Mouse (Mus musculus): ENCODE measurements around the gene Necap2. TPM values are rescaled to one million over a fixed set of nuclear protein-coding genes. Genes with fewer than 3 reads are reported as not detected.

Necap2 gene
- polyA plus RNA-seq, 1 experiment from 2014 or later = 67.0 TPM

- Histone ChIP-seq H3K9me3 (ENCODE audit: control insufficient read depth, low read depth, low read length) (no peaks in the 10 kb centered on the region), H3K36me3 (ENCODE audit: control insufficient read depth, insufficient read depth, low read length) (peaks cover 7% of the 10 kb centered on the region; the same call in 1 of the 2 replicates), H3K4me3 (ENCODE audit: low read depth, low read length) (no peak overlapping the region), H3K4me1 (ENCODE audit: control insufficient read depth, insufficient read depth, low read length) (peaks cover 12% of the 10 kb centered on the region), H3K27ac (ENCODE audit: low read length) (no peak overlapping the region), H3K9ac (replicated peaks; ENCODE audit: low read depth, low read length) (no peak overlapping the region), H3K4me2 (replicated peaks; ENCODE audit: low read depth, low read length) (peak overlapping the region; percentile 79; the same call in 1 of the 2 replicates), H3K27me3 (ENCODE audit: control insufficient read depth, insufficient read depth, low read length) (no peaks in the 10 kb centered on the region)
- ATAC-seq (ENCODE audit: insufficient number of reproducible peaks, insufficient read depth, low FRiP score, low read depth) = no peak
- WGBS = 74% methylated on average over 9 of the region's 9 CpGs
Measured at GRCm38 (mm10) chr4:141058835-141059234, 19.3 kb downstream of the Necap2 start.

- Histone ChIP-seq H3K4me1 (ENCODE audit: control insufficient read depth, insufficient read depth, low read length) (peaks cover 12% of the 10 kb centered on the region), H3K4me2 (replicated peaks; ENCODE audit: low read depth, low read length) (no peak overlapping the region), H3K36me3 (ENCODE audit: control insufficient read depth, insufficient read depth, low read length) (peaks cover 7% of the 10 kb centered on the region; the same call in 1 of the 2 replicates), H3K9ac (replicated peaks; ENCODE audit: low read depth, low read length) (no peak overlapping the region), H3K9me3 (ENCODE audit: control insufficient read depth, low read depth, low read length) (no peaks in the 10 kb centered on the region), H3K27me3 (ENCODE audit: control insufficient read depth, insufficient read depth, low read length) (no peaks in the 10 kb centered on the region), H3K4me3 (ENCODE audit: low read depth, low read length) (no peak overlapping the region), H3K27ac (ENCODE audit: low read length) (no peak overlapping the region)
- ATAC-seq (ENCODE audit: insufficient number of reproducible peaks, insufficient read depth, low FRiP score, low read depth) = no peak
- WGBS = 94% methylated on average over 10 of the region's 10 CpGs
Measured at GRCm38 (mm10) chr4:141056970-141057369, 21.2 kb downstream of the Necap2 start.

DNA sequence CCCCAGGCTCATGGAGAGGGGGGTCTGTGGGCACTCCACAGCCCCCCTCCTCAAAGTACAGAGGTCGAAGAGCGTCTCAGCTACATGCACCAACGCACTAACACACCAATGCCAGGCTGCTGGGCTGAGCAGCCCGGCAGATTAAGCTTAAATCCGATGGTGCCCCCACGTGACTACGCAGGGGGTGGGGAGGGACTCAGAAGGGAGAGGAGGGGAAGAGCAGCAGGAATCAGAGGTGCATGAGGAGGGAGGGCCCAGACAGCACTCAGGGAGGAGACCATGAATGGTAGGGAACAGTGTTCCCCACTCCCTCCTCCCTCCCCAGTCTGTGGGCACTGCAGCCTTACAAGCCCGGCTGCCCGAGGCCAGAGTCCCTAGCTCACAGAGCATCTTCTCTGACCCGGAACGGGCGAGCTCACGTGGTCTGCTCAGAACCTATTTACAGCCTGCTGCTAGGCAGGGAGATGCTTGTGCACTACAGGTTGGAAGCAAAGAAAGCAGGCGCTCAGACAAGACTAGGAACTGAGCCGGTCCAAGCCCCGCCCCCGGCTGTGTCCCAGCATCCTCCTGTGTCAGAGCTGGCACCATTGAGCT lies 24.5 kb downstream of the Necap2 start:
- H3K27me3 ChIP-seq (ENCODE audit: control insufficient read depth, insufficient read depth, low read length) = no peaks in the 10 kb centered on the region
- no peaks in the 10 kb centered on the region for H3K9me3 ChIP-seq (ENCODE audit: control insufficient read depth, low read depth, low read length)
- peaks cover 7% of the 10 kb centered on the region; the same call in 1 of the 2 replicates for H3K36me3 ChIP-seq (ENCODE audit: control insufficient read depth, insufficient read depth, low read length)
- H3K4me3 ChIP-seq (ENCODE audit: low read depth, low read length) = no peak overlapping the region
- no peak overlapping the region for H3K27ac ChIP-seq (ENCODE audit: low read length)
- 0 out of 2 replicates have a peak, but pooled peaks have one; percentile 11 for ATAC-seq (ENCODE audit: insufficient number of reproducible peaks, insufficient read depth, low FRiP score, low read depth)
- 44% methylated on average over 17 of the region's 17 CpGs for WGBS
- peaks cover 3% of the 10 kb centered on the region; the same call in 1 of the 2 replicates for H3K4me1 ChIP-seq (ENCODE audit: control insufficient read depth, insufficient read depth, low read length)
- no peak overlapping the region for H3K9ac ChIP-seq (replicated peaks; ENCODE audit: low read depth, low read length)
- no peak overlapping the region for H3K4me2 ChIP-seq (replicated peaks; ENCODE audit: low read depth, low read length)

DNA sequence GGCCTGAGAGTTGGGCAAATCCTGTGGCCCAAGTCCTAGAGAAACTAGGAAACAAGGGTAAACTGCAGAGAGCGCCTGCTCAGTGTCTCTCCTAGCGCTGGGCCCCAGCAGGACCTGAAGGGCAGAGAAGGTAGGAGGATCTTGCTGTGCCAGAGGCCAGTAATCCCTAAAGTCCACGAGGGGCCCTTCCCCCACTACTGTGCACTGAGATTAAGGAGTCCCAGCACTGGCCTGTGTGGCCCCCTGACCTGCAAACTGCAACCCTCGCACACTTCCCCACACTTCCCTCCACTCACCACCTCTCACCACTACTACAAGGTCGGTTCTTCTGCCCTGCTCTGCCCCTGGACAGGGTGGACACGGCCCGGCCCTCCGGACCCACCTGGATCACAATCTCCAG lies 25.0 kb downstream of the Necap2 start:
- Histone ChIP-seq H3K4me3 (ENCODE audit: low read depth, low read length) (no peak overlapping the region), H3K9me3 (ENCODE audit: control insufficient read depth, low read depth, low read length) (no peaks in the 10 kb centered on the region), H3K9ac (replicated peaks; ENCODE audit: low read depth, low read length) (no peak overlapping the region), H3K27ac (ENCODE audit: low read length) (no peak overlapping the region), H3K36me3 (ENCODE audit: control insufficient read depth, insufficient read depth, low read length) (peaks cover 7% of the 10 kb centered on the region; the same call in 1 of the 2 replicates), H3K4me2 (replicated peaks; ENCODE audit: low read depth, low read length) (no peak overlapping the region), H3K27me3 (ENCODE audit: control insufficient read depth, insufficient read depth, low read length) (no peaks in the 10 kb centered on the region), H3K4me1 (ENCODE audit: control insufficient read depth, insufficient read depth, low read length) (peaks cover 3% of the 10 kb centered on the region; the same call in 1 of the 2 replicates)
- WGBS = 49% methylated on average over 8 of the region's 8 CpGs
- no peak for ATAC-seq (ENCODE audit: insufficient number of reproducible peaks, insufficient read depth, low FRiP score, low read depth)

GRCm38 (mm10) chr4:141052442-141052841 lies 25.7 kb downstream of the Necap2 start:
- H3K27ac ChIP-seq (ENCODE audit: low read length) = no peak overlapping the region
- no peak overlapping the region for H3K4me3 ChIP-seq (ENCODE audit: low read depth, low read length)
- no peak overlapping the region for H3K4me2 ChIP-seq (replicated peaks; ENCODE audit: low read depth, low read length)
- H3K4me1 ChIP-seq (ENCODE audit: control insufficient read depth, insufficient read depth, low read length) = peaks cover 3% of the 10 kb centered on the region; the same call in 1 of the 2 replicates
- 87% methylated on average over 12 of the region's 12 CpGs for WGBS
- no peak overlapping the region for H3K9ac ChIP-seq (replicated peaks; ENCODE audit: low read depth, low read length)
- no peaks in the 10 kb centered on the region for H3K9me3 ChIP-seq (ENCODE audit: control insufficient read depth, low read depth, low read length)
- no peak for ATAC-seq (ENCODE audit: insufficient number of reproducible peaks, insufficient read depth, low FRiP score, low read depth)
- peaks cover 7% of the 10 kb centered on the region; the same call in 1 of the 2 replicates for H3K36me3 ChIP-seq (ENCODE audit: control insufficient read depth, insufficient read depth, low read length)
- no peaks in the 10 kb centered on the region for H3K27me3 ChIP-seq (ENCODE audit: control insufficient read depth, insufficient read depth, low read length)

- no peak overlapping the region for H3K9ac ChIP-seq (replicated peaks; ENCODE audit: low read depth, low read length)
- H3K36me3 ChIP-seq (ENCODE audit: control insufficient read depth, insufficient read depth, low read length) = no peaks in the 10 kb centered on the region
- 40% methylated on average over 4 of the region's 4 CpGs for WGBS
- H3K4me2 ChIP-seq (replicated peaks; ENCODE audit: low read depth, low read length) = no peak overlapping the region
- peaks cover 7% of the 10 kb centered on the region for H3K4me1 ChIP-seq (ENCODE audit: control insufficient read depth, insufficient read depth, low read length)
- no peaks in the 10 kb centered on the region for H3K9me3 ChIP-seq (ENCODE audit: control insufficient read depth, low read depth, low read length)
- no peak overlapping the region for H3K4me3 ChIP-seq (ENCODE audit: low read depth, low read length)
- ATAC-seq (ENCODE audit: insufficient number of reproducible peaks, insufficient read depth, low FRiP score, low read depth) = no peak
- no peak overlapping the region; the same call in 1 of the 2 replicates for H3K27ac ChIP-seq (ENCODE audit: low read length)
- H3K27me3 ChIP-seq (ENCODE audit: control insufficient read depth, insufficient read depth, low read length) = no peaks in the 10 kb centered on the region
Measured at GRCm38 (mm10) chr4:141049476-141049835, 28.7 kb downstream of the Necap2 start.

DNA sequence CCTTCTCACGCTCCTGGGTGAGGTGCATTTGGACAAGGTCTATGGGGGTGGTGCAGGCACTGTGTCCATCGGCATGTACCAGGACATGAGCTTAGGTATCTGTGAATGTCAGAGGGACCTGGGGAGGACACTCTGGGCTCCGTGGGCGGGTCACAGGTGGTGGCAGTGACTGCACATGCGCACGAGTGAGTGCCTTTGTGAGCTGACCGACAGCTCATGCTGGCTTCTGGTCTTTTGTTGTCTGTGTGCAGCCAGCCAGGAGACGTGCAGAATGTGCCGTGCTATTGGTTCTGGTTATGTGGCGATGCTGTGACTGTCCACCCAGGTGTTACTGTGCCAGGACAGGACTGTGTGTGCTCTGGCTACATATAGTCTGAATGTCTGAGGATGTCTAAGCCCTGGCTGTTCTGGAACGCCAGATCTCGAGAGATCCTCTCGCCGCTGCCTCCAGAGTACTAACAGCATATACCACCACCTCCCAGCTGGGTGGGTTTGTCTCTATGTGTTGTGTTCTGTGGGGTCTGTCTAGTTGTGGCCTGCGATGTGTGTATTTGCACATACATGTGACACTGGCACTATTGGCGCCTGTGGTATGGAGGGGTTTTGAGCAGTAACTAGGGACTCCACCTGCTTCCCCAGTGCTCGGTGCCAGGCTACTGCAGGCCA lies 29.2 kb downstream of the Necap2 start:
- 81% methylated on average over 17 of the region's 17 CpGs for WGBS
- peaks cover 8% of the 10 kb centered on the region for H3K4me1 ChIP-seq (ENCODE audit: control insufficient read depth, insufficient read depth, low read length)
- peak overlapping the region; percentile 33; the same call in 1 of the 2 replicates for H3K27ac ChIP-seq (ENCODE audit: low read length)
- no peaks in the 10 kb centered on the region for H3K27me3 ChIP-seq (ENCODE audit: control insufficient read depth, insufficient read depth, low read length)
- H3K4me2 ChIP-seq (replicated peaks; ENCODE audit: low read depth, low read length) = no peak overlapping the region
- no peak for ATAC-seq (ENCODE audit: insufficient number of reproducible peaks, insufficient read depth, low FRiP score, low read depth)
- no peaks in the 10 kb centered on the region for H3K36me3 ChIP-seq (ENCODE audit: control insufficient read depth, insufficient read depth, low read length)
- no peaks in the 10 kb centered on the region for H3K9me3 ChIP-seq (ENCODE audit: control insufficient read depth, low read depth, low read length)
- no peak overlapping the region for H3K9ac ChIP-seq (replicated peaks; ENCODE audit: low read depth, low read length)
- H3K4me3 ChIP-seq (ENCODE audit: low read depth, low read length) = no peak overlapping the region

DNA sequence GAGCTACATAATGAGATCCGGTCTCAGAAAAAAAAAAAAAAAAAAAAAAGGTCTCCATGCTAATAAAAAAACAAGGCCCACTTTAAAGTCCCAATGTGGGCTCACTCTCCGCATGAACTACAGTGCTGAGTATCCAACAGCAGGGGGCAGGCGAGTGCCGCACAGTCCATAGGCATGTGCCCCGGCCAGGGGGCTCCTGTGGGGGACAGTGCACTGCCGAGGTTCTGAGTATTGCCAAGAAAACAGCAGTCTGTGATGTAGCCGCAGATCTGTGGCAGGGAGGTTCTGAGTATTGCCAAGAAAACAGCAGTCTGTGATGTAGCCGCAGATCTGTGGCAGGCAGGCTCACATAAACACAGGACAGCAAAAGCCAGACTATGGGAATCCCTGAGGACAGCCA lies 33.3 kb downstream of the Necap2 start:
- Histone ChIP-seq H3K4me3 (ENCODE audit: low read depth, low read length) (no peak overlapping the region), H3K9ac (replicated peaks; ENCODE audit: low read depth, low read length) (no peak overlapping the region), H3K27me3 (ENCODE audit: control insufficient read depth, insufficient read depth, low read length) (no peaks in the 10 kb centered on the region), H3K27ac (ENCODE audit: low read length) (peak overlapping the region; percentile 82), H3K36me3 (ENCODE audit: control insufficient read depth, insufficient read depth, low read length) (no peaks in the 10 kb centered on the region; the same call in 1 of the 2 replicates), H3K4me1 (ENCODE audit: control insufficient read depth, insufficient read depth, low read length) (peaks cover 8% of the 10 kb centered on the region), H3K9me3 (ENCODE audit: control insufficient read depth, low read depth, low read length) (no peaks in the 10 kb centered on the region), H3K4me2 (replicated peaks; ENCODE audit: low read depth, low read length) (no peak overlapping the region)
- 10% methylated on average over 8 of the region's 8 CpGs for WGBS
- ATAC-seq (ENCODE audit: insufficient number of reproducible peaks, insufficient read depth, low FRiP score, low read depth) = peak; percentile 76; the same call in 1 of the 2 replicates
